Mouse (Mus musculus) spleen, adult 2 months (tissue): ENCODE results near the gene Hmcn2.

ENCODE experiments used
- CTCF ChIP-seq: fragments of 200-500 bp; IDR thresholded peaks from 2 replicates; pipeline ENCODE4 v1.5.1; 2011; ENCODE audit warnings: mild to moderate bottlenecking, inconsistent platforms; ENCODE audit not compliant: insufficient read depth, insufficient read length, insufficient replicate concordance; ENCODE audit errors: extremely low read depth
- POLR2A ChIP-seq: fragments of 200-500 bp; IDR thresholded peaks from 2 replicates; pipeline ENCODE4 v1.6.1; 2011; ENCODE audit warnings: low read depth, low read length, inconsistent platforms

DNA sequence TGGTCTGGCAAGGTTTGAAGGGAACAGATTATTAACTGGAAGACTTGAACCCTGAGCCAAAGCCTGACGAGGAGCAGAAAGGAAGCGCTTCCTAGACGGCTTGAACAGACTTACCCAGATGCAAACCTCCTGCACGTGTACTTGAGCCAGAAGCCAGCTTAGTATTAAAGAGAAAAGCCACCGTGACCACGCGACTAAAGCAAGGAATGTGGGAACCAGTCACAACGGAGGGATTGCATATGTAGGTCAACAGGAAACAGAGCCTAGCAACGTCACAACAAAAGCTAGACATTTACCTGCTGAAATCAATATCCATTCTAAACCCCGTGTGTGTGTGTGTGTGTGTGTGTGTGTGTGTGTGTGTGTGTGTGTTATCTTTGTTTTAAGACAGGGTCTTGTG lies 13.0 kb downstream of the Hmcn2 start:
- TF ChIP-seq POLR2A (no peak), CTCF (no peak)
